Mouse (Mus musculus): Measurements from ENCODE around the gene Furin.

DNA sequence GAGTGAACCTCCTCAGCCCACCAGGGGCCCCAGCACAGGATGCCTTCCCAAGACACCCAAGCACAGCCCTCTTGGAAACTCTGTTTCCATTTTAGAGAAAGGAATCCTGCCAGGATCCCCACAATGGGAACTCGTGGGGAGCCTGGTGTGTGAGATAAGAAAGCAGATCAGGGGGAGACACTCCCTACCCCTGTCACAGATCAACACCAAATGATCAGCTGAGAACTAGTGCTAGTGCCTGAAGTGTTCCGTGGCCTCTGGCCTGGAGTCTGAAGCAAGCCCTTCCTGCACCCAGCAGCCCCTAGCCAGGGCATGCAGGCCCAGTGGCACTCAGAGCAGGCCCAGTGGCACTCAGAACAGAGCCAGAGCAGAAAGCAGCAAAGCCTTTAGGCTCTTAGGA, 54.4 kb downstream of the Furin start:
- TF ChIP-seq CTCF (IDR thresholded peaks at IDR 0.05; ENCODE audit: low read depth) (no peak), EP300 (IDR thresholded peaks at IDR 0.05; ENCODE audit: low read depth) (no peak)
